Mouse (Mus musculus) left cerebral cortex, adult 8-10 months (tissue): Measurements from ENCODE around the gene Gm11114. TPM values are rescaled to one million over a fixed set of nuclear protein-coding genes. Genes with fewer than 3 reads are reported as not detected.

Source experiments
- DNase-seq, 2 experiments: peaks; one replicate each; pipeline ENCODE4 v3.0.0; 2022; ENCODE audit warnings: low spot score in 2 of 2
- total RNA-seq, 4 experiments: library from RNA; stranded (reverse); gene quantifications; 2 replicates each; pipeline ENCODE4 v1.2.4; 2022

Gene Gm11114
- not detected for total RNA-seq

- no peak for DNase-seq
Observed at GRCm38 (mm10) chr9:85312473-85312872, at the start of gene Gm11114. Gene Gm11114 (plus strand): TSS chr9:85312773.

- DNase-seq = no peak
Observed at GRCm38 (mm10) chr9:85266847-85267246, 45.7 kb upstream of the Gm11114 start.

- DNase-seq = no peak
Observed at GRCm38 (mm10) chr9:85274114-85274513, 38.5 kb upstream of the Gm11114 start.

- DNase-seq = no peak
Observed at GRCm38 (mm10) chr9:85302849-85303248, 9.7 kb upstream of the Gm11114 start.

DNA sequence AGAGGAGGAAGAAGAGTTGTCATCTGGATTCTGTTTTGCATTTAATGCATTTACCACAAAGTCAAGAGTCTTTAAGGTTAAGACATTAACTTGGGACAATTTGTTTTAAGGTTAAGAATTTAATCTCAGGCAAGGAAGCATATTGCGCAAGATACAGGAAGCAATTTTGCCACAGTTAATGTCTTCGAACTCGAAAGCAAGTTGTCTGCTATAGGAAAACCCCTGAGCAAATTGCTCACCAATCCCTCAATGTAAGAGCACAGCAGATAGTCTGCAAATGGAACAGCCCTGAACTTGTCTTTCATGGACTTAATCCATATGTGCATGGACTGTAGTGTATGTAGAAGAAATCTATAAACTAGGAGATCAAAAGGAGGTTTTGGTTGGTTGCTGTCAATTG lies 9.2 kb upstream of the Gm11114 start:
- no peak for DNase-seq

GRCm38 (mm10) chr9:85316122-85316521 lies 3.5 kb downstream of the Gm11114 start:
- DNase-seq = no peak

DNA sequence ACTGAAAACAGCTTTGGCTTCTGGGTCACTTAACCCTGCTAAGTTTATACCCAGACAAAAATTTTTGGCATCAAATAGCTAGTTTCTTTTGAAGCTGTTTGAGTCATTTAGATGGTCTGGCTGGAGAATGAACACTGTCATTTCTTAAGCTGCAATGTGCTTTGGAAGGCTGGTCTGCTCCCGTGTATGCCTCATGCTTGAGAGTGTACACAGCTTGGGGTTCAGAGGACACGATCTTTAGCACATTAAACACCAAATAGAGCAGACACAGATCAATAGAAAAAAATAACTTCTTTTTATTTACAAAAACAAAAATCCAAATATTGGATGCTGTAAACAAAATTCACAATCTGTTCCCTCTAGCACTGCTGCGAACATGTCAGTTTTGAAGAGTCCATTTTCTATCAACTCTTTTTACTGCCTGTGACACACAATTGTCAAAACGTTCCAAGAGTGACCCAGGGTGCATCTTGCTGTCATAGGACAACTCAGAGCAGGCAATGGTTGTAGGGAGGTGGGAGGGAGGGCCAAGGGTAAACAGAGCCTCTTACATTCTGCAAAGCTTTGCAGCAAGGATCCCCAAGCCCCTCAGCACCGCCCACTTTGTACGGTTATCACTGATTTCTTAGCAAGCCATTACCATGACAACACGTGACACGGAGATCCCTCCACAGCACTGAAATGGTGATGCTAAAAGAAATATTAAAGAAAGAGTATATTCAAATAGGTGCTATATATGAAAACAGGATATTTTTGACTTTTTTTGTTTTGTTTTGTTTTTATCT lies 7.8 kb downstream of the Gm11114 start:
- DNase-seq = no peak

DNA sequence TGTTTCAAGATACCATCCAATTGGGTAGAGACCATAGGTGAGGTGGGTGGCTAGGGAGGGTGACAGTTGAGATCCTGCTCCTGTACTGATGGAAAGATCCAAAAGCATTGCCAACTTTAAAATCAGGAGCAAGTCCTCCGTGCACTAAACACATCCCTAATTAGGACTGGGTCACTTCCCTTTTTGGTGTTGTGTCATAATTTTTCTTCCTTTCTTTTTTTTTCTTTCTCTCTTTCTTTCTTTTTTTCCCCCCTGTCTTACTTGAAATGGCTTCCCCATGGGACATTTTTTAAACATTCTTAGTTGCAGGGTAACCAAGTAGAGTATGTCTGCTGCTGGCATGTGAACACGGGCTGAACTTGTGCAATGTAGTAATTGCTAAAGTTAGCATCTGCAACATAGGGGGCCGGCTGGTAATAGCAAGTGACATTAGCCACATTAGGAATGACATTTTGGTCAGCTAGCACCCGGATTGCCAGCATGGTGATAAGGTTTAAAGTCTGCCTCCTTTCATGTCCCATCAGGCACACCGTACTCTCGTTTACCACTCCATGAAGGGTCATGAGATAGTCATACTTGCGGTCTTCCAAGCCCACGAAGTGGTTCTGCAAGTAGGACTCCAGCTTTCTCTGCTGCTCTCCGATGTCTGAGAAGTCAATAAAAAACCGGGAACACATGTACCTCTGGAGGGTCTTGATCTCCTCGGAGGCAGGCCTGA lies 11.7 kb downstream of the Gm11114 start:
- no peak for DNase-seq

- no peak for DNase-seq
Observed at GRCm38 (mm10) chr9:85325201-85325868, 12.8 kb downstream of the Gm11114 start.

DNA sequence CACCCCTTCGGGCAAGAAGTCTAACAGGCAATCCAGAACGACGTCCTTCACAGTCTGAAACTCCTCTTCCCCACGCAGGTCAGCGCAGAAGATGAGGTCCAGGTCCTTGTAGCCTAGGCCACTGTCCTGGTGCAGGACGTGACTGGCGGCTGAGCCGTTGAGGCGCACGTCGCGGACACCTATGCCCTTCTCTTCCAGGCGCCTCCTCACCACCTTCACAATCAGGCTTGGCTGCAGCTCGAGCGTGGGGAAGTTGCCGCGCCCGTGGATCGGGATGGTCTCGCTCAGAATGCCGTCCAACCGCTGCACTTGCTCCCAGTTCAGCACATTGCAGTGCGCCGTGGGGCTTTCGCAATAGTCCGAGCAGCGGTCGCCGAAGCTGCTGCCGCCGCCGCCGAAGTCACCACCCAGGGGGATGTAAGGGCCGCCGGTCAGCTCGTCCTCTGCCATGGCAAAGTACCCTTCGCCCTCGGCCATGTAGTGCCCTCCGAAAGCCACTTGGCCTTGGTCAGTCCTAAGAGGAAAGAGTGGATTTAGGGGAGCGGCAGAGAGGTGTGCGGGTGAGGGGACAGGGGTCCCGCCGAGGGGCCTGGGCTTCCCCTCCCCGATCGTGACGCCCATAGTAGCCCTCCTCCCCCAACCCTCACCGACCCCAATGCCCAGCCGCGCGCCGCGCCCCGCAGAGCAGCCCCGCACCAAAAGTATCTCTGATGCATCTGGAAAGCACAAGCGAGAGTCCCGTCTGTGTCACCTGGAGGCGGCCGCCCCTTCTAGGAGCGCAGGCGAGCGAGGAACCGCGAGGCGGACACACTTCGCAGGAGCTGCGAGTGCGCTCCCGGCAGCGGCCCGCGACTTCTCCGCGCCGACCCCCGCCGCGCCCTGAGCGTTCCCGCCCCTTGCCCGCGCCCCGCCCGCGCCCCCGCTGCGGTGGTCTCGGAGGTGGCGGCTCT lies 14.0 kb downstream of the Gm11114 start:
- peak in 1 of 2 experiments; percentile 8 for DNase-seq

GRCm38 (mm10) chr9:85327242-85328211 lies 15.0 kb downstream of the Gm11114 start, which contains the start of gene Tent5a:
Gene Tent5a (minus strand): TSS chr9:85327348.
- peak; percentile 23 to 52 for DNase-seq

DNA sequence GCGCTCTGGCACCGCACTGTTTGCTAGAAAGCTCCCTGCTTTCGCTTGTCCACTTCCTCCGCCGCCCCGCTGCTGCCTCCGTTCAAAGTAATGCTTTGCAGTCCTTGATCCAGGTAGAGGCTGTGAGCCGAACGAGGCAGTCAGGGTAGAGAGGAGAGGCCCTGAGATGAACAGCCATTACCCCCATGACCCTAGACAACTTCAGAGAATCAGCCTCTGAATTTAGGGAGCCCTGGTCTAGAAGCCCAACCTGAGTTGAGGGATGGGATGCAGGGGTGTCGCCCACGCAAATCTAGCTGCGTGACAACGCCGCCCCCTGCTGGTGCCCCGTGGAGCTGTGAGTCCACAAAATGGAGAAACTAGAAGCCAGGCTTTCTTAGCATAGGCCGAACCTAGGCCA lies 15.7 kb downstream of the Gm11114 start:
- peak; percentile 50 to 81 for DNase-seq

GRCm38 (mm10) chr9:85331521-85331920 lies 18.9 kb downstream of the Gm11114 start:
- no peak for DNase-seq

DNA sequence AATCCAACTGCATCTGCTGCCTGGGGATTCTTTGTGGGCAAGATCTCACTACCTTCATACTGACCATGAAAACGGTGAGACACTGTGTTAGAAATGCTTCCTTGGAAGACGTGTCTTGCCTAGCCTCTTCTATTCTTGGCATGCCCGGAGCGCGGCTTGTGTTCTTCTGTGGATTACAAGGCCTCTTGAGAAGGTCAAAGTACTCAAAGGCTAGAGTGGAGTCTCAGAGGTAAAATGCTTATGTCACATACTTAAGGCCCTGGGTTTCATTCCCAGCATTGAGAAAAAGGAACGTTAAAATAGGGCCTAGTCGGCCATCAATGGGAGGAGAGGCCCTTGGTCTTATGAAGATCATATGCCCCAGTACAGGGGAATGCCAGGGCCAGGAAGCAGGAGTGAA lies 23.5 kb downstream of the Gm11114 start:
- DNase-seq = no peak

DNA sequence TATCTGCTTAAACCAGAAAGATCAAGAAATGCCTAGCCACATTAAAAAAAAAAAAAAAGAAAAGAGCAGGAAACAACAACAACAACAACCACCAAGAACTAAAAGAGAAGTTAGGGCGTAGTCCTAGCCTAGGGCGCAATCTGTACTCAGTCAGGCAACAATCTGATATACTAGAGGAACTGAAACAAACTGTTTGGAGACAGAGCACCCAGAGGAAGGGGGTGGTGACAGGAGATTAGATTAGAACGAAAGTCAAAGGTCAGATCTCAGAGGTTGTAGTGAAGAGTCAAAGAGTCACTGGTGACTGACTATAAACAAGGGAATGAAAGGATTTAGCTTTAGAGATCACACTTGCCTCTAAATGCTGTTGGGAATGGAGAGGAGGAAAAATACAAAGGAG lies 27.7 kb downstream of the Gm11114 start:
- no peak for DNase-seq

DNA sequence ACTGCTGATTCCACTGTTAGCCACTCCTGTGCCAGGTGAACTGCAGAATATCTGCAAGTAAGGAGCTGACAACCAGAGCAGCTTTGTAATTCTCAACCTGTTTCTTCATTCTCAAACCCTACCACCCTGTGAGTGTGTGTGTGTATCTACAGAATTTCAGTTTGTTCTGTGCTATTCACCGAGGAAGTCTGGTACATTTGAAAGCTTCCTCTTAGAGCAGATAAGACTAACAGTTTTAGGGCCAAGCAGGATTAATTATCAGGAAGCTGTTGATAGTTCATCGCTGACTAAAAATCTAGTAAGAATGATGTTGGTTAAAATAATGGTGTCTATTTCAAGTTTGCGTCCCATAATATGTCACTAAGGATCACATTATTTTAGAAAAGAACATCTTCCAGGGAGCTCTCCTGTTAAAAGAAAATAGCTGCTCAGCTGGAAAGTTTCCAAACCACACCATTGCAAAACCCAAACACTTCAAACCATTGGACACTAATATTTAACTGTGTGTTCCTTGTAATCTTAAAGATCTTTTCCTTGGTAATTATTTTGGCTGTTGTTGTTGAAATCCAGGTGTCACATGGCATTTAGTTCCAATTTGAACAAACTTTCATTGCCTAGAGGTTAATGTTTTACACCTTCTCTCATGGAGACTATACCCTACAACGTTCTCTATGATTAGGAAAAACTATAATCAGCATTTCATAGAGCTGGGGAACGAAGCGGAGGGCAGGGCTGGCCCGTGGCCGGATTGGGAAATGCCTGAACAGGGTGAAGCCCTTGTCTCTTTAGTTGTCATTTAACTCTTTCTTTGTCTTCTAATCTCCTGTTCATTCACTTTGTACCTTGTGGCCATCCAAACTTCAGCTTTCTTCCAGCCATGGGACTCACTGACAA lies 30.6 kb downstream of the Gm11114 start:
- DNase-seq = no peak

DNA sequence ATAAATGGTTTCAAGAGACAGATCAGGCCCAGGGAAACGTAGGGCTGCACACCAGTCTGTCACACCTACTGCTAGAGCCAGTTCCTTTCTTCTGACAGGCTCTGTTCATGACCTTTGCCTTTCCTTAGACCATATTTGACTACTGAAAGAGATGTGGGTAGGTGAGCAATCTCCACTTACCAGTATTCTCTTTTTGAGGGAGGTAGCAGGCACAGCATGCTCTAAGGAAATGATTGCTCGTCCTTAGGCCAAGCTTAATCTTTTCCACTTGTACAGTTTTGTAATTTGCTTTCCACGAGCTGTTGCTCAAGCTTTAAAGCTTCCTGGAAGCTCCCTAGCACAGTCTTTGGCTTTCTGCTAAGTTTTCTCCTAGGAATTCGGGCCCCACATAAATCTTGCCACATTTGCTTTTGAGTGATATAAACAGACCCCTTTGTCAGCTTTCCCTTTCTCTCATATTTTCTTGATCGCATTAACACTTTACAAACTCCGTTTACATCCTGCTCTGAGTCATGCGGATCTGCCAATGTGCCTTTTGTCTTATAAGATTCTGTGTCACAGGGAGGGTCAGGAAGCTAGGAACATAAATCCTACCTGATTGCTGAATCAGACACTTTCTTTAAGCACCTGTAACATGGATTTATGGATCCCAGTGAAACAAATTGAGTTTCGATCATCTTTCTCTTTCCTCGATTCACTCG lies 35.4 kb downstream of the Gm11114 start:
- no peak for DNase-seq

- DNase-seq = no peak
Observed at GRCm38 (mm10) chr9:85355559-85355958, 43.0 kb downstream of the Gm11114 start.
